Mouse (Mus musculus) cerebellum, postnatal 25 days (tissue): ENCODE data around the gene Best2.
A peak's percentile ranks its signal among the peaks of the same experiment; 100 is the strongest.

Experiments
- DNase-seq, 2 experiments: peaks; one replicate each; pipeline ENCODE4 v3.0.0; 2021; ENCODE audit warnings: mixed read lengths in 2 of 2

Gene Best2

DNA sequence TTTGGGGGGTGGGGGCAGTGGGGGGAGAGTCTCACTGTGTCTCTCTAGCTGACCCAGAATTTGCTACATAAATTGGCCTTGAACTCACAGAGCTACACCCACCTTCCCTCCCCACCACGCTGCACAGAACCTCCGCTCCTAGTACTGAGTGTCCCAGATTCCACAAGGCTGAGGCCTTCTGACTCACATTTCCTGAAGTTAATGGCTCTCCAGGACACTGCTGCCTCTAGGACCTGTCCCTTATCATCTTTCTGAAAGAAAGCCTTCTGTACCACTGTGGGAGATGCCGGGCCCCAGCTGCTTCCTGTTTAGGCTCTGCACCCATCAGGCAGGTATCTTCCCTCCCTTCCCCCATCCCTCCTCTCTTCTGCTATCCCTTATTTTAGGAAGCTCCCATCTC, 47.7 kb downstream of the Best2 start:
- DNase-seq, result no peak

- peak; percentile 93 to 95 for DNase-seq
Measured at GRCm38 (mm10) chr8:84965731-84966291, 48.5 kb downstream of the Best2 start.

DNA sequence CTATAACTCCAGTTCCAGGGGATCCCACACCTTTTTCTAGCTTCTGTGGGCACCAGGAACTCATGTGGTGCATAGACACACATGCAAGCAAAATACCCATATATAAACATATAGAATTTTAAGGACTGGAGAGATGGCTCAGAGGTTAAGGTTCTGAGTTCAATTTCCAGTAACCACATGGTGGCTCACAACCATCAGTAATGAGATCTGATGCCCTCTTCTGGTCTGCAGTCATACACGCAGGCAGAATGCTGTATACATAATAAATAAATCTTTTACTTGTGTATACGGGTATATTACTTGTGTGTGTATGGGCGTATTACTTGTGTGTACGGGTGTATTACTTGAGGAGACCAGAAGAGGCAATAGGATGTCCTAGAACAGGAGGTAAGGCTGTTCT, 50.4 kb downstream of the Best2 start:
- DNase-seq, result no peak

GRCm38 (mm10) chr8:84959811-84960210, 54.5 kb downstream of the Best2 start:
- no peak for DNase-seq
